Mouse (Mus musculus): ENCODE data around the gene Kcnk13. TPM values are rescaled to one million over a fixed set of nuclear protein-coding genes. Genes with fewer than 3 reads are reported as not detected.
A peak's percentile ranks its signal among the peaks of the same experiment; 100 is the strongest.

Gene Kcnk13
- polyA plus RNA-seq, 1 experiment from 2014 or later, result 0.31 TPM

DNA sequence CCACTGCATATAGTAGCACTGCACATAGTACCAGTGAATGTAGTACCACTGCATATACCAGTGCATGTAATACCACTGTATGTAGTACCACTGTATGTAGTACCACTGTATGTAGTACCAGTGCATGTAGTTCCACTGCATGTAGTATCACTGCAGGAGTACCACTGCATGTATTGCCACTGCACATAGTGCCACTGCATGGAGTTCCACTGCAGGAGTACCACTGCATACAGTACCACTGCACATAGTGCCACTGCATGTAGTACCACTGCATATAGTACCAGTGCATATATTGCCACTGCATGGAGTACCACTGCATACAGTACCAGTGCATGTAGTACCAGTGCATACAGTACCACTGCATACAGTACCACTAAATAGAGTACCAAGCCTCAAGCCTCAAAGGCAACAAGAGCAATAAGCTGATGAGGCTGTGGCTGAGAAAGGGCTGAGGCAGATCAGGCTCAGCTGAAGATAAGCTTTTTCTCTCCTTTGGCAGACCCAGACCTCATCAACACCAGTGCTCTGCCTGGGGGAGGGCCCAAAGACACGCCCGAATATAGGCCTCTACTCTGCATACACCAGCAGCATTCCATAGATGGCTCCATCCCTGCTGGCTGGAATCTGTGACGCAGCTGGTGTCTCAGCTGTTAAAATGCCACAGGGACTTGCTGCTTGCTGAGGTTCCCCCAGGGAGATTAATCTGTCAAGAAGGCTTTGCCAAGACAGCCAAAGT is 135.8 kb downstream of the Kcnk13 start:
- Histone ChIP-seq H3K27me3 (no peaks in the 10 kb centered on the region), H3K4me3 (no peak overlapping the region), H3K36me3 (no peaks in the 10 kb centered on the region), H3K4me2 (no peak overlapping the region), H3K27ac (no peak overlapping the region), H3K9ac (no peak overlapping the region), H3K9me3 (replicated peaks) (no peaks in the 10 kb centered on the region), H3K4me1 (replicated peaks) (peaks cover 6% of the 10 kb centered on the region)
- ATAC-seq (replicated peaks; ENCODE audit: insufficient number of reproducible peaks, insufficient read depth, low FRiP score, low read depth), result peak; percentile 63; the same call in 1 of the 2 replicates
- 18% methylated on average over 3 of the region's 3 CpGs for WGBS

DNA sequence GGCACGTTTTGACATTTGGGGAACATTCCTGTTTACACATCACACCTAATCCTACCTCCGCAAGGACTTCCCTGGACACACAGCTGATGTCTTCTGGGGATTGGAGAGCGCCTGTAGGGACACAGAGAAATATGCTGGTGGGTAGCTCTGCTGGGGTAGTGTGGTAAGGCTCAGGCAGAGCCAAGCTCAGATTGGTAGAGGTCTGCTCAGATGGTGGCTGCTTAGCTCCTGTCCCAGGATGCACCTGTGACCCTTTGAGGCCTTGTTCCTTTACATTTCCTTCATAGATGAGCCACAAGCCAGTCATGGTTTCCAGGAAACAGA is 136.4 kb downstream of the Kcnk13 start:
- Histone ChIP-seq H3K36me3 (no peaks in the 10 kb centered on the region), H3K27ac (no peak overlapping the region), H3K27me3 (no peaks in the 10 kb centered on the region), H3K4me2 (no peak overlapping the region), H3K9ac (no peak overlapping the region), H3K4me3 (no peak overlapping the region), H3K9me3 (replicated peaks) (no peaks in the 10 kb centered on the region), H3K4me1 (replicated peaks) (peaks cover 6% of the 10 kb centered on the region)
- no peak for ATAC-seq (replicated peaks; ENCODE audit: insufficient number of reproducible peaks, insufficient read depth, low FRiP score, low read depth)
- WGBS, result 60% methylated on average over 3 of the region's 3 CpGs

DNA sequence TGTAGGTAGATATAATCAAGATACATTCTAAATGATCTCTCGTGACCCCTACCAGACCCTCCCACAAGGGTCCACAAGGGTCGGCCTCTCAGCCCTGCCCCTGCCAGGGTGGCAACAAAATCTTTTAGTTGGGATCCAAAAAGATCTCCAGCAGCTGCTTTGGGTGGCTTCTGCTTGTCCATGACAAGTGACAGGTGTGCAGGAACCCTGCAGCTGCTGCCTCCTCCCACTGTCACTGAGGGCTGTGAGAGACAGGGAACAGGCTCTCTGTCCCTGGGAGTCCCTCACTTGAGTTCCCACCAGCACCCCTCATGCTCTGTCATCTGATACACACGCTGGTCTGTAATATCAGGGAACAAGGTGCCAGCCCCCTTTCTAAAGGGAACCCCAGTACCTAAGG is 137.4 kb downstream of the Kcnk13 start:
- H3K9ac ChIP-seq, result no peak overlapping the region
- no peak overlapping the region for H3K4me3 ChIP-seq
- H3K27me3 ChIP-seq, result no peaks in the 10 kb centered on the region
- ATAC-seq (replicated peaks; ENCODE audit: insufficient number of reproducible peaks, insufficient read depth, low FRiP score, low read depth), result no peak
- no peaks in the 10 kb centered on the region for H3K9me3 ChIP-seq (replicated peaks)
- H3K4me2 ChIP-seq, result no peak overlapping the region
- peaks cover 6% of the 10 kb centered on the region for H3K4me1 ChIP-seq (replicated peaks)
- no peak overlapping the region for H3K27ac ChIP-seq
- WGBS, result 66% methylated on average over 3 of the region's 3 CpGs
- no peaks in the 10 kb centered on the region for H3K36me3 ChIP-seq

DNA sequence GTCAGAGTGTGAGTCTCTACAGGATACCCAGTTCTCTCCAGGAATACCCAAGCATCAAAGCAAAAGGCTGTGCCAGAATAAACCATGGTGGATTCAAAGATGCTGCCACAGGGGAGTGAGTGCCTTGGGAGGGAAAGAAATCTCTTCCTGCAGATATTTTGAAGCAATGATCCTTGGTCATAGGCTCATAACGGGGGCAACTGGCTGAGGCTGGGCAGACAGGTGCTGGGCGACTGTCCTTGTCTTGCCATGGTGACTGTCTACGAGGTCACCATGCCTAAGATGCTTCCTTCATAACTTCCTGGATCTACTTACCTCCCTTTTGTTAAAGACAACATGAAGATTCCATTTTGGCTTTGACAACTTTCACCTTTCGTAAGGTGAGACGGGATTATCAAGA is 140.2 kb downstream of the Kcnk13 start:
- Histone ChIP-seq H3K27ac (no peak overlapping the region), H3K27me3 (no peaks in the 10 kb centered on the region), H3K9ac (no peak overlapping the region), H3K4me1 (replicated peaks) (peaks cover 8% of the 10 kb centered on the region), H3K9me3 (replicated peaks) (no peaks in the 10 kb centered on the region), H3K4me3 (no peak overlapping the region), H3K36me3 (no peaks in the 10 kb centered on the region), H3K4me2 (no peak overlapping the region)
- no peak for ATAC-seq (replicated peaks; ENCODE audit: insufficient number of reproducible peaks, insufficient read depth, low FRiP score, low read depth)
- 73% methylated on average over 5 of the region's 5 CpGs for WGBS

- Histone ChIP-seq H3K4me1 (replicated peaks) (peaks cover 13% of the 10 kb centered on the region), H3K27me3 (no peaks in the 10 kb centered on the region), H3K9ac (no peak overlapping the region), H3K36me3 (no peaks in the 10 kb centered on the region), H3K4me3 (no peak overlapping the region), H3K27ac (no peak overlapping the region), H3K4me2 (peak overlapping the region; percentile 44), H3K9me3 (replicated peaks) (no peaks in the 10 kb centered on the region)
- ATAC-seq (replicated peaks; ENCODE audit: insufficient number of reproducible peaks, insufficient read depth, low FRiP score, low read depth), result no peak
- 12% methylated on average over 20 of the region's 20 CpGs for WGBS
Measured at GRCm38 (mm10) chr12:100106275-100106895, 142.1 kb downstream of the Kcnk13 start.

DNA sequence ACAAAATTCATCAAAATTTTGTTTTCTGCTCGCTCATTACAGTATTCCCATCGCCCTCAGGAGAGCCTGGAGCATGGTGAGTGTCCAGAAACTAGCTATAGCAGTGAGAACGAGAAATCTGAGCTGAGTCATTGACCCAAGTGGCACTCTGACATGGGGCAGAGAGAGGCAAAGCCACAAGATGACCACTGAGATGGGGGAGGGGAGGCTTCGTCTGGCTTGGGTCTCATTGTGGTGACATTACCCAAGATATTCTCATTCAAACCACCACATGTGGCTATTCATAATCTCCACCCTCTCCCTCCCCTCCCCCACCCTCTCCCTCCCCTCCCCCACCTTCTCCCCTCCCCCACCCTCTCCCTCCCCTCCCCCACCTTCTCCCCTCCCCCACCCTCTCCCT is 143.1 kb downstream of the Kcnk13 start:
- H3K27me3 ChIP-seq, result no peaks in the 10 kb centered on the region
- no peak overlapping the region for H3K9ac ChIP-seq
- peaks cover 19% of the 10 kb centered on the region for H3K4me1 ChIP-seq (replicated peaks)
- no peak overlapping the region for H3K27ac ChIP-seq
- H3K4me2 ChIP-seq, result no peak overlapping the region
- no peak for ATAC-seq (replicated peaks; ENCODE audit: insufficient number of reproducible peaks, insufficient read depth, low FRiP score, low read depth)
- peaks cover 9% of the 10 kb centered on the region; the same call in 1 of the 2 replicates for H3K36me3 ChIP-seq
- no peaks in the 10 kb centered on the region for H3K9me3 ChIP-seq (replicated peaks)
- WGBS, result 42% methylated on average over 4 of the region's 4 CpGs
- H3K4me3 ChIP-seq, result no peak overlapping the region

GRCm38 (mm10) chr12:100109986-100110696 is 145.8 kb downstream of the Kcnk13 start, which contains the start of gene Psmc1:
Gene Psmc1, plus strand, starts transcription at chr12:100110154.
- ATAC-seq (replicated peaks; ENCODE audit: insufficient number of reproducible peaks, insufficient read depth, low FRiP score, low read depth), result peak; percentile 73
- WGBS, result under 1% methylated on average over 58 of the region's 58 CpGs
- H3K36me3 ChIP-seq, result peaks cover 30% of the 10 kb centered on the region
- H3K4me1 ChIP-seq (replicated peaks), result peaks cover 19% of the 10 kb centered on the region
- peak within 1 kb of the TSS; percentile 82 for H3K4me2 ChIP-seq
- peak within 1 kb of the TSS; percentile 91 for H3K27ac ChIP-seq
- no peaks in the 10 kb centered on the region for H3K27me3 ChIP-seq
- no peaks in the 10 kb centered on the region for H3K9me3 ChIP-seq (replicated peaks)
- H3K4me3 ChIP-seq, result peak within 1 kb of the TSS; percentile 84
- peak within 1 kb of the TSS; percentile 90 for H3K9ac ChIP-seq

Small RNAs within 50 kb of the gene (microRNA-seq; reads per million reads assigned to microRNA genes)
- not detected for gene Gm23291

Other genes with a start within 250 kb of the Kcnk13 start
- gene Efcab11, start 80.1 kb upstream of the Kcnk13 start, polyA plus RNA-seq (2015; fragmentation: Nextera tagmentation; extraction: Ambion mirVana), result 8.3 and 8.5 TPM in 2 replicates
- 21.2 and 29.9 TPM in 2 replicates for gene Tdp1, start 80.0 kb upstream of the Kcnk13 start, polyA plus RNA-seq (2015; fragmentation: Nextera tagmentation; extraction: Ambion mirVana)
- 173 and 182 TPM in 2 replicates for gene Psmc1, start 145.7 kb downstream of the Kcnk13 start, polyA plus RNA-seq (2015; fragmentation: Nextera tagmentation; extraction: Ambion mirVana)
- 7.6 and 9.0 TPM in 2 replicates for gene Nrde2, start 195.2 kb downstream of the Kcnk13 start, polyA plus RNA-seq (2015; fragmentation: Nextera tagmentation; extraction: Ambion mirVana)
- 731 and 759 TPM in 2 replicates for gene Calm1, start 234.9 kb downstream of the Kcnk13 start, polyA plus RNA-seq (2015; fragmentation: Nextera tagmentation; extraction: Ambion mirVana)